Mouse (Mus musculus) cerebellum, adult 2 months (tissue): ENCODE results near the gene Rnf149. TPM values are rescaled to one million over a fixed set of nuclear protein-coding genes. Genes with fewer than 3 reads are reported as not detected.

Experiments used
- DNase-seq, 2 experiments: peaks; one replicate each; pipeline ENCODE4 v3.0.0; 2021
- H3K27ac ChIP-seq: fragments of 200-500 bp; 2 replicates; pipeline ENCODE4 v1.5.1; 2012; ENCODE audit warnings: low read length, control low read depth, inconsistent platforms; ENCODE audit not compliant: insufficient read depth
- H3K27me3 ChIP-seq: fragments of 200-500 bp; 2 replicates; pipeline ENCODE4 v1.6.1; 2012; ENCODE audit warnings: inconsistent platforms, mild to moderate bottlenecking, low read length, moderate library complexity; ENCODE audit not compliant: control insufficient read depth, insufficient read depth
- H3K4me1 ChIP-seq: fragments of 200-500 bp; 2 replicates; pipeline ENCODE4 v1.6.1; 2011; ENCODE audit warnings: low read length; ENCODE audit not compliant: control insufficient read depth, insufficient read depth
- H3K4me3 ChIP-seq: fragments of 200-500 bp; replicated peaks from 2 replicates; pipeline ENCODE3; 2011; ENCODE audit warnings: mild to moderate bottlenecking, low read depth, low read length, control low read depth; ENCODE audit not compliant: insufficient read depth
- CTCF ChIP-seq: fragments of 200-500 bp; IDR thresholded peaks from 2 replicates; pipeline ENCODE4 v1.5.1; 2011; ENCODE audit warnings: low read depth, mild to moderate bottlenecking, control low read depth, low read length, moderate library complexity, borderline replicate concordance; ENCODE audit not compliant: insufficient read depth
- POLR2A ChIP-seq: fragments of 200-500 bp; IDR thresholded peaks from 2 replicates; pipeline ENCODE4 v1.6.1; 2011; ENCODE audit warnings: low read length, control low read depth, borderline replicate concordance; ENCODE audit not compliant: insufficient read depth
- WGBS: fragments of 180-500 bp; shearing (Covaris S2); methylation state at CpG from one replicate; pipeline ENCODE4 v1.1.7; 2018; 5-methylcytosine and 5-hydroxymethylcytosine counted together
- polyA plus RNA-seq: library from polyadenylated mRNA; depleted of rRNA; stranded (reverse); fragments of >200 nt; gene quantifications from 2 replicates; pipeline ENCODE4 v1.2.3, GENCODE M21; 2012

Gene Rnf149
- polyA plus RNA-seq, 1 experiment, result 26.3 TPM

GRCm38 (mm10) chr1:39533917-39534316, 43.3 kb downstream of the Rnf149 start:
- 19% methylated on average over 3 of the region's 3 CpGs for WGBS
- DNase-seq, result no peak

GRCm38 (mm10) chr1:39531036-39531435, 46.2 kb downstream of the Rnf149 start:
- DNase-seq, result no peak
- Histone ChIP-seq H3K27ac (no peak overlapping the region), H3K4me1 (no peaks in the 10 kb centered on the region), H3K4me3 (no peak overlapping the region), H3K27me3 (no peaks in the 10 kb centered on the region)
- 71% methylated on average over 4 of the region's 4 CpGs for WGBS
- TF ChIP-seq CTCF, result no peak
- TF ChIP-seq POLR2A, result no peak

More at GRCm38 (mm10) chr1:39533917-39534316, 43.3 kb downstream of the Rnf149 start:
- H3K27me3 ChIP-seq, result no peaks in the 10 kb centered on the region
- no peak overlapping the region for H3K4me3 ChIP-seq
- peaks cover 4% of the 10 kb centered on the region; the same call in 1 of the 2 replicates for H3K4me1 ChIP-seq
- H3K27ac ChIP-seq, result no peak overlapping the region
- TF ChIP-seq CTCF, result no peak
- no peak for TF ChIP-seq POLR2A

GRCm38 (mm10) chr1:39530258-39530943, 46.8 kb downstream of the Rnf149 start:
- peak; percentile 74 to 79 for DNase-seq
- H3K27me3 ChIP-seq, result no peaks in the 10 kb centered on the region
- H3K4me3 ChIP-seq, result no peak overlapping the region
- 33% methylated on average over 13 of the region's 13 CpGs for WGBS
- TF ChIP-seq POLR2A, result no peak
- TF ChIP-seq CTCF, result peak; percentile 82
- H3K27ac ChIP-seq, result no peak overlapping the region
- H3K4me1 ChIP-seq, result no peaks in the 10 kb centered on the region

- Histone ChIP-seq H3K27me3 (no peaks in the 10 kb centered on the region), H3K27ac (no peak overlapping the region), H3K4me1 (no peaks in the 10 kb centered on the region), H3K4me3 (no peak overlapping the region)
- no peak for TF ChIP-seq CTCF
- TF ChIP-seq POLR2A, result no peak
- 76% methylated on average over 6 of the region's 6 CpGs for WGBS
- no peak for DNase-seq
Observed at GRCm38 (mm10) chr1:39528319-39528718, 48.9 kb downstream of the Rnf149 start.

- H3K4me1 ChIP-seq, result no peaks in the 10 kb centered on the region
- peak; percentile 51 to 70 for DNase-seq
- 11% methylated on average over 7 of the region's 7 CpGs for WGBS
- no peaks in the 10 kb centered on the region for H3K27me3 ChIP-seq
- H3K27ac ChIP-seq, result no peak overlapping the region
- H3K4me3 ChIP-seq, result no peak overlapping the region
- peak; percentile 82 for TF ChIP-seq CTCF
- TF ChIP-seq POLR2A, result no peak
Observed at GRCm38 (mm10) chr1:39527432-39527831, 49.8 kb downstream of the Rnf149 start.

GRCm38 (mm10) chr1:39526371-39527167, 50.6 kb downstream of the Rnf149 start:
- TF ChIP-seq POLR2A, result no peak
- no peak for TF ChIP-seq CTCF
- no peaks in the 10 kb centered on the region for H3K4me1 ChIP-seq
- no peaks in the 10 kb centered on the region for H3K27me3 ChIP-seq
- 80% methylated on average over 9 of the region's 9 CpGs for WGBS
- H3K27ac ChIP-seq, result no peak overlapping the region
- DNase-seq, result no peak
- no peak overlapping the region for H3K4me3 ChIP-seq

GRCm38 (mm10) chr1:39525763-39526162, 51.4 kb downstream of the Rnf149 start:
- WGBS, result 81% methylated on average over 7 of the region's 7 CpGs
- no peak for DNase-seq
- TF ChIP-seq POLR2A (no peak), CTCF (no peak)
- Histone ChIP-seq H3K4me3 (no peak overlapping the region), H3K27me3 (no peaks in the 10 kb centered on the region), H3K4me1 (no peaks in the 10 kb centered on the region), H3K27ac (no peak overlapping the region)
